Mouse (Mus musculus) bone marrow, adult 2 months (tissue): ENCODE measurements around the gene Tex52. TPM values are rescaled to one million over a fixed set of nuclear protein-coding genes. Genes with fewer than 3 reads are reported as not detected.
"Not testable (repeated sequence)": the region's sequence is repeated elsewhere in the genome, so short reads cannot be mapped to it uniquely, and the experiment has no call there.

Experiments used
- H3K27ac ChIP-seq: fragments of 200-500 bp; 2 replicates; pipeline ENCODE4 v1.5.1; 2012; ENCODE audit warnings: low read depth, mild to moderate bottlenecking, control low read depth, inconsistent platforms, low read length; ENCODE audit not compliant: control insufficient read depth, poor library complexity, insufficient read depth
- H3K4me1 ChIP-seq: fragments of 200-500 bp; 2 replicates; pipeline ENCODE4 v1.6.1; 2011; ENCODE audit warnings: low read length; ENCODE audit not compliant: control insufficient read depth, insufficient read depth
- H3K4me3 ChIP-seq: fragments of 200-500 bp; replicated peaks from 2 replicates; pipeline ENCODE3; 2011; ENCODE audit warnings: mild to moderate bottlenecking, low read depth, low read length, control low read depth; ENCODE audit not compliant: control insufficient read depth
- CTCF ChIP-seq: fragments of 200-500 bp; IDR thresholded peaks from 2 replicates; pipeline ENCODE4 v1.5.1; 2011; ENCODE audit warnings: low read length, control low read depth; ENCODE audit not compliant: control insufficient read depth, insufficient read depth
- POLR2A ChIP-seq: fragments of 200-500 bp; IDR thresholded peaks from 2 replicates; pipeline ENCODE4 v1.6.1; 2011; ENCODE audit warnings: low read depth, mild to moderate bottlenecking, control low read depth, low read length, borderline replicate concordance; ENCODE audit not compliant: control insufficient read depth
- WGBS: fragments of 180-500 bp; shearing (Covaris S2); methylation state at CpG from one replicate; pipeline ENCODE4 v1.1.7; 2018; 5-methylcytosine and 5-hydroxymethylcytosine counted together
- polyA plus RNA-seq: library from polyadenylated mRNA; stranded (reverse); fragments of >200 nt; gene quantifications from 2 replicates; pipeline ENCODE4 v1.2.4, GENCODE M21; 2011; ENCODE audit warnings: low replicate concordance; ENCODE audit not compliant: missing spikeins, insufficient read depth, insufficient read length

The Tex52 gene
- polyA plus RNA-seq, 1 experiment: not detected

- H3K4me1 ChIP-seq: no peaks in the 10 kb centered on the region; the same call in none of the 2 replicates
- WGBS: 73% methylated on average over 6 of the region's 6 CpGs
- no peak for TF ChIP-seq POLR2A
- no peak for TF ChIP-seq CTCF
- no peak overlapping the region for H3K27ac ChIP-seq
- no peak overlapping the region for H3K4me3 ChIP-seq
Measured at GRCm38 (mm10) chr6:128364721-128365120, 10.5 kb upstream of the Tex52 start.

DNA sequence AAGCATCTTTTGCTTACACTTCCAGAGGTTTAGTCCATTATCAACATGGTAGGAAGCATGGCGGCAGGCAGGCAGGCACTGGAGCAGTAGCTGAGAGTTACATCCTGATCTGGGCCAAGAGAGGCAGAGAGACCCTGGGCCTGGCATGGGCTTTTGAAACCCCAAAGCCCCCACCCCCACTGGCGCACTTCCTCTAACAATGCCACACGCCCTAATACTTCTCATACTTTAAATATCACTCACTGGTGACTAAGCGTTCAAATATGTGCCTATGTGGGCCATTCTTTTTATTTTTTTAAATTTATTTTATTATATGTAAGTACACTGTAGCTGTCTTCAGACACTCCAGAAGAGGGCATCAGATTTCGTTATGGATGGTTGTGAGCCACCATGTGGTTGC is 8.8 kb upstream of the Tex52 start:
- H3K4me3 ChIP-seq: no peak overlapping the region
- WGBS: 87% methylated on average over 5 of the region's 5 CpGs
- no peak for TF ChIP-seq POLR2A
- TF ChIP-seq CTCF: no peak
- no peak overlapping the region for H3K27ac ChIP-seq
- no peaks in the 10 kb centered on the region; the same call in none of the 2 replicates for H3K4me1 ChIP-seq

GRCm38 (mm10) chr6:128370040-128370439 is 5.2 kb upstream of the Tex52 start:
- TF ChIP-seq POLR2A (no peak), CTCF (no peak)
- Histone ChIP-seq H3K4me1 (no peaks in the 10 kb centered on the region; the same call in 1 of the 2 replicates), H3K27ac (no peak overlapping the region), H3K4me3 (no peak overlapping the region)
- WGBS: 93% methylated on average over 5 of the region's 5 CpGs

GRCm38 (mm10) chr6:128376371-128377085 is 1.3 kb downstream of the Tex52 start:
- Histone ChIP-seq H3K27ac (no peak overlapping the region), H3K4me1 (peaks cover 8% of the 10 kb centered on the region), H3K4me3 (no peak overlapping the region)
- WGBS: 87% methylated on average over 17 of the region's 17 CpGs
- TF ChIP-seq POLR2A: no peak
- no peak for TF ChIP-seq CTCF

- no peak overlapping the region for H3K27ac ChIP-seq
- no peak for TF ChIP-seq CTCF
- no peak for TF ChIP-seq POLR2A
- peaks cover 12% of the 10 kb centered on the region for H3K4me1 ChIP-seq
- no peak overlapping the region for H3K4me3 ChIP-seq
- WGBS: 48% methylated on average over 16 of the region's 16 CpGs
Measured at GRCm38 (mm10) chr6:128379636-128380035, 4.4 kb downstream of the Tex52 start.

GRCm38 (mm10) chr6:128380594-128381167 is 5.4 kb downstream of the Tex52 start:
- H3K4me1 ChIP-seq: peaks cover 12% of the 10 kb centered on the region
- not testable (repeated sequence) for H3K4me3 ChIP-seq, H3K27ac ChIP-seq
- 17% methylated on average over 1 of the region's 1 CpGs for whole genome bisulfite sequencing

DNA sequence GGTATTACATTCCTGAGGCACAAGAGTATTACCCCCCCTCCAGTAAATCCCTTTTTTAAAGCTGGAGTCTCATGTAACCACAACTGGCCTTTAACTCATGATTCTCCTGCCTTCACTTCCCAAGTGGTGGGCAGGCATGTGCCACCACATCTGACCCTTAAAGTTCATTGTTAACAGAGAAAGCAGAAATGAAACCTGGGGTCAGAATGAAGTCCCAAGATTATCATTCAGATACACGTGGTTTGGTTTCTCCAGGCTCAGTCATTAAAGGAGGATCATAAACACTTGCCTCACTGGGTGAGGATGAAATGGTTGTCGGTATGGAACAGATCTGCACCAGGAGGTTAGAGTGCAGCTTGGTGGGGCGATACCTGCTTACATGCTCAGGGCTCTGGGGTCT is 6.0 kb downstream of the Tex52 start:
- H3K4me3 ChIP-seq: no peak overlapping the region
- no peak for TF ChIP-seq CTCF
- no peak for TF ChIP-seq POLR2A
- peaks cover 12% of the 10 kb centered on the region for H3K4me1 ChIP-seq
- WGBS: 42% methylated on average over 3 of the region's 3 CpGs
- H3K27ac ChIP-seq: no peak overlapping the region

DNA sequence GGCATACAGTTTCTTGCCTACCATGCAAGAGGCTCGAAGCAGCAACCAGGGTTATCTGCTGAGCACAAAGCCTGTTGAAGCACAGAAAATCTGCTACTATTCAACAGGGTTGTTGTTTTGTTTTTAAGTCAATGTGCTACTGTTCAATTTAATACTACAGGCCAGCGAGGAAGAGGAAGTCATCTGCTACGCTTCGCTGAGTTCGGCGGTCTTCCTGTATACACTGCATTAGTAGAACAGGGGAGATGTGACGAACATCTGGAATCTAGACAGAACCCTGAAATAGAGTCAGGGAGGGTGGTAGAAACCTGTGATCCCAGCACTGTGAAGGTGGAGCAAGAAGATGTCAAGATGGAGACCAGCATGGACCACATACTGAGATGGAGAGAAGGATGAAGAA is 8.5 kb downstream of the Tex52 start:
- 17% methylated on average over 7 of the region's 7 CpGs for WGBS
- Histone ChIP-seq H3K4me3 (no peak overlapping the region), H3K4me1 (peaks cover 12% of the 10 kb centered on the region), H3K27ac (no peak overlapping the region)
- TF ChIP-seq CTCF (no peak), POLR2A (no peak)

- TF ChIP-seq CTCF (no peak), POLR2A (no peak)
- no peak overlapping the region for H3K27ac ChIP-seq
- WGBS: 78% methylated on average over 1 of the region's 1 CpGs
- no peak overlapping the region for H3K4me3 ChIP-seq
- peaks cover 5% of the 10 kb centered on the region for H3K4me1 ChIP-seq
Measured at GRCm38 (mm10) chr6:128385026-128385425, 9.8 kb downstream of the Tex52 start.
